Mouse (Mus musculus): ENCODE measurements around the gene Parp6. TPM values are rescaled to one million over a fixed set of nuclear protein-coding genes. Genes with fewer than 3 reads are reported as not detected.
A peak's percentile ranks its signal among the peaks of the same experiment; 100 is the strongest.

The Parp6 gene
- polyA plus RNA-seq, 1 experiment from 2014 or later, result 46.5 TPM

- no peaks in the 10 kb centered on the region for H3K27me3 ChIP-seq (ENCODE audit: low read depth, poor library complexity, severe bottlenecking)
- peaks cover 30% of the 10 kb centered on the region for H3K4me1 ChIP-seq
- H3K27ac ChIP-seq (replicated peaks), result no peak overlapping the region
- no peaks in the 10 kb centered on the region for H3K36me3 ChIP-seq
- no peak overlapping the region for H3K4me3 ChIP-seq
- 86% methylated on average over 2 of the region's 2 CpGs for WGBS
- DNase-seq (ENCODE audit: low spot score), result no peak
- no peaks in the 10 kb centered on the region for H3K9me3 ChIP-seq (replicated peaks)
Observed at GRCm38 (mm10) chr9:59615797-59616196, 1.3 kb upstream of the Parp6 start.

DNA sequence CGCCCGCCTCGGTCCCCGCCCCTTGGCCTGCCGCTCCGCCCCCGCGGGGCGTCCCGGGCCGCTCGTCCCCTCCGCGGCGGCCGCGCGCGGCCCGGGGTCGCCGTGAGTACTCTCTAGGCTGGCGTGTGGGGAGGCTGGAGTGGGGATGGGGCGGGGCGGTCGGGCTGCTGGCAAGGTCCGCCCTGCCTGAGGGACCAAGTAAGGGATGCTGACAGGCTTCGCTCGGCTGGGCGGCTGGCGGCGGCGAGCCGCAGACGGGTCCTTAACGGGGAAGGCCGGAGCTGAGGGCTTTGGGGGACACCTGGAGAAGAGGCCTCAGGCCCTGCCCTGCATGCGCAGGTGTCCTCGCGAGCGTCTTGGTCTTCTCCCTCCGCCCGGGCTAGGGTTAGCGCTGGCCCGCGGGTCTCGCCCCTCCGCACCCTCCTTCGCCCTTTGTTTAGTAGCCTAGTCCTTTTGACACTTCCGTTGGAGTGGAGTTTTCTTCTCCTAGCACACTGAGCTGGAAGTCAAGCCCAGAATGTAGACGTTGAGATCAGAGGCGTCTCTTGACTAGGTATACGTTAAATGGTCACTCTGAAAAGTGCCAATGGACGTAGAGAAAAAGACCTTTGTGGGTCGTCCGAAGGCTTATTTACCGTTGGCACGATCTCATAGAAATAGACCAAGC is 356 bp downstream of the Parp6 start:
- Histone ChIP-seq H3K4me1 (peaks cover 30% of the 10 kb centered on the region), H3K36me3 (peaks cover 4% of the 10 kb centered on the region), H3K27ac (replicated peaks) (peak overlapping the region; percentile 95), H3K27me3 (ENCODE audit: low read depth, poor library complexity, severe bottlenecking) (no peaks in the 10 kb centered on the region), H3K9me3 (replicated peaks) (no peaks in the 10 kb centered on the region), H3K4me3 (peak overlapping the region; percentile 92)
- DNase-seq (ENCODE audit: low spot score), result no peak
- 1% methylated on average over 57 of the region's 58 CpGs for WGBS

DNA sequence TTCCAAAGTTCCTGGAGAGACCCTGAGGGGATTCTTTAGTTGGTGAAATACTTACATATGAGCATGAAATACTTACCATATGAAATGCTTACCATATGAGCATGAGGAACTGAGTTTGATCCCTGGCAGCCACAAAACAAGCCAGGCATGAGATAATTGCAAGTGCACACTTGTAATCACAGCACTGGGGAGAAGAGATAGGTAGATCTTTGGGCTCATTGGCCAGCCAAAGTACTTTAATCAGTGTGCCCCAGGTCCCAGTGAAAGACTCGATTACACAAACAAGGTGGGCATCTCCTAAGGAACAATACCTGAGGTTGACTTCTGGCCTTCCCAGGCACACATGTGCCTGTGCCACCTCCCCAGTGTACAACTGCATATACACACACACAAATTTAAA is 21.3 kb downstream of the Parp6 start:
- H3K27ac ChIP-seq (replicated peaks), result no peak overlapping the region
- 91% methylated on average over 1 of the region's 1 CpGs for WGBS
- no peaks in the 10 kb centered on the region for H3K9me3 ChIP-seq (replicated peaks)
- no peaks in the 10 kb centered on the region for H3K27me3 ChIP-seq (ENCODE audit: low read depth, poor library complexity, severe bottlenecking)
- no peaks in the 10 kb centered on the region for H3K4me1 ChIP-seq
- H3K4me3 ChIP-seq, result no peak overlapping the region
- peaks cover 94% of the 10 kb centered on the region for H3K36me3 ChIP-seq
- no peak for DNase-seq (ENCODE audit: low spot score)

DNA sequence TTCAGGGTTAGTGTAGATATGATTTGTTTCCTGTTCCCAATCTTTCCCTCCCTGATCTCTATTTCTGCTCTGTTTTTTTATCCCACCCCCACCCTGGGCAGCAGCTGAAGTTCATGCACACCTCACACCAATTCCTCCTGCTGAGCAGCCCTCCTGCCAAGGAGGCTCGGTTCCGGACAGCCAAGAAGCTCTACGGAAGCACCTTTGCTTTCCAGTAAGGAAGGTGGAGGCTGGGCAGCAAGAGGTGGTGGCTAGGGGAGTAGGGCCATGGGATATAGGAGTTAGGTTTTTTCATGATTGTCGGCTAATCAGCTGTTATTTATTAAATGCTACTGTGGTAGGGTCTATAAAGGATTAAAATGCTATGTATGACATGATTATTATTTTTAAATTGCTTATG is 22.9 kb downstream of the Parp6 start:
- H3K27ac ChIP-seq (replicated peaks), result no peak overlapping the region
- H3K27me3 ChIP-seq (ENCODE audit: low read depth, poor library complexity, severe bottlenecking), result no peaks in the 10 kb centered on the region
- 88% methylated on average over 4 of the region's 4 CpGs for WGBS
- H3K36me3 ChIP-seq, result peaks cover 89% of the 10 kb centered on the region
- no peak overlapping the region for H3K4me3 ChIP-seq
- DNase-seq (ENCODE audit: low spot score), result no peak
- H3K9me3 ChIP-seq (replicated peaks), result no peaks in the 10 kb centered on the region
- no peaks in the 10 kb centered on the region for H3K4me1 ChIP-seq

DNA sequence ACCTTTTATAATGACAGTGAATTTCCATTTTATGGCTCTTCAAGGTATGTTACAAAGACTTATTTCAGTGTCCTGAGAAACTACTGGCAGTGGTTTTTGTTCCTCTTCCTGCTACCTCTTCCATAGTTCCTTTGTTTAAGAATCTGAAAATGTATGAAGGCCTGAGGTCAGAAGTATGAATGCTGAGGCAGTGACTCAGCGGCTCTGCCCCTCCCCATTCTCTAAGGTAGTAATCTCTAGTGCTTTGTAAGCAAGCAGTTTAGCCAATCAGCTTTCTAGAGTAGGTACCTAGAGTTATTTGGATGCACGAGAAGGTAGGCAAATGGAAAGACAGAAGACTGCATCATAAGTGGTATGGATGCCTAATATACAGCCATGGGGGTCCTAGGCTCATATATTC is 24.2 kb downstream of the Parp6 start:
- Histone ChIP-seq H3K4me1 (no peaks in the 10 kb centered on the region), H3K27me3 (ENCODE audit: low read depth, poor library complexity, severe bottlenecking) (no peaks in the 10 kb centered on the region), H3K36me3 (peaks cover 88% of the 10 kb centered on the region), H3K4me3 (no peak overlapping the region), H3K9me3 (replicated peaks) (no peaks in the 10 kb centered on the region), H3K27ac (replicated peaks) (no peak overlapping the region)
- no peak for DNase-seq (ENCODE audit: low spot score)
- 85% methylated on average over 2 of the region's 2 CpGs for WGBS

GRCm38 (mm10) chr9:59649911-59650310 is 32.8 kb downstream of the Parp6 start:
- no peaks in the 10 kb centered on the region for H3K9me3 ChIP-seq (replicated peaks)
- H3K4me3 ChIP-seq, result no peak overlapping the region

GRCm38 (mm10) chr9:59653371-59653770 is 36.3 kb downstream of the Parp6 start:
- peaks cover 15% of the 10 kb centered on the region for H3K4me1 ChIP-seq
- no peak overlapping the region for H3K27ac ChIP-seq (replicated peaks)
- DNase-seq (ENCODE audit: low spot score), result no peak
- no peaks in the 10 kb centered on the region for H3K27me3 ChIP-seq (ENCODE audit: low read depth, poor library complexity, severe bottlenecking)
- WGBS, result 40% methylated on average over 3 of the region's 3 CpGs
- H3K4me3 ChIP-seq, result no peak overlapping the region
- H3K36me3 ChIP-seq, result peaks cover 43% of the 10 kb centered on the region
- no peaks in the 10 kb centered on the region for H3K9me3 ChIP-seq (replicated peaks)

More at GRCm38 (mm10) chr9:59649911-59650310, 32.8 kb downstream of the Parp6 start:
- DNase-seq (ENCODE audit: low spot score), result no peak
- Histone ChIP-seq H3K27ac (replicated peaks) (no peak overlapping the region), H3K36me3 (peaks cover 54% of the 10 kb centered on the region), H3K27me3 (ENCODE audit: low read depth, poor library complexity, severe bottlenecking) (no peaks in the 10 kb centered on the region), H3K4me1 (peaks cover 2% of the 10 kb centered on the region)
- 95% methylated on average over 4 of the region's 4 CpGs for WGBS

GRCm38 (mm10) chr9:59654450-59654983 is 37.4 kb downstream of the Parp6 start:
- no peak overlapping the region for H3K4me3 ChIP-seq
- WGBS, result 95% methylated on average over 2 of the region's 2 CpGs
- no peak for DNase-seq (ENCODE audit: low spot score)
- H3K27ac ChIP-seq (replicated peaks), result no peak overlapping the region
- peaks cover 27% of the 10 kb centered on the region for H3K4me1 ChIP-seq
- H3K36me3 ChIP-seq, result peaks cover 37% of the 10 kb centered on the region
- no peaks in the 10 kb centered on the region for H3K27me3 ChIP-seq (ENCODE audit: low read depth, poor library complexity, severe bottlenecking)
- no peaks in the 10 kb centered on the region for H3K9me3 ChIP-seq (replicated peaks)

DNA sequence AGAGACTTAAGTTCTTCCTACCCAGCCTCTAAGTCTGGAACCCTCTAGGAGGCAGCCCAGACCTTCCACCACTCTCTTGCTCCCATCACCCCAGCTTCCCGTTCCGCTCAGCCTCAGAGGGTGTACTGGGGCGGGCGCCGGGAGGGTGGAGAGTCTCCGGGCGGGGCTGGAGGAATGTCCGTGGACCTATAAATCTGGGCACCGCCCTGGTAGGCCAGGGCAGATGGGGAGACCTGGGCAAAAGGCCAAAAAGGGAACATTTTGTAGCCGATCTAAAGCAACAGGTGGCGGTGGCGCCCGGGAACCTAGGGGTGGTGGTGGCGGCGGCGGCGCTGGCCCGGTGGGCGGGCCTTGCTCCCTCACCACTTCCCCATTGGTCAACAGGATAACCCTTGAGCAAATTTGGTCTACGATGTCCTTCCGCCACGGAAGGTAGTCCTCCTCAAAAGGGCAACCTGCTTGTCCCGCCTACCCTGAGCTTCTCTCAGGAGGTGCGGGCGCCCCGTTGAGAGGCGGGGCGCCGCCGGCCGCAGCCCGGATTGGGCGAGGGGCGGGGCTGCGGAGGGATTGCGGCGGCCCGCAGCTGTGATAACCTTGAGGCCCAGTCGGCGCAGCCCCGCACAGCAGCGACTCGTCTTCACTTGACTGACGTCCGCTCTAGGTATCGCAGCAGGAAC is 39.0 kb downstream of the Parp6 start, which contains the start of gene Pkm:
Pkm (plus strand) TSS at position 411 of the 677 bp plus-strand sequence.
- Histone ChIP-seq H3K27ac (replicated peaks) (peak within 1 kb of the TSS; percentile 100), H3K4me3 (peak within 1 kb of the TSS; percentile 92), H3K27me3 (ENCODE audit: low read depth, poor library complexity, severe bottlenecking) (no peaks in the 10 kb centered on the region), H3K36me3 (peaks cover 37% of the 10 kb centered on the region), H3K4me1 (peaks cover 42% of the 10 kb centered on the region), H3K9me3 (replicated peaks) (no peaks in the 10 kb centered on the region)
- peak; percentile 98 for DNase-seq (ENCODE audit: low spot score)
- WGBS, result under 1% methylated on average over 46 of the region's 46 CpGs

GRCm38 (mm10) chr9:59656635-59657617 is 39.8 kb downstream of the Parp6 start:
- Histone ChIP-seq H3K4me1 (peaks cover 51% of the 10 kb centered on the region), H3K27ac (replicated peaks) (peak overlapping the region; percentile 100), H3K9me3 (replicated peaks) (no peaks in the 10 kb centered on the region), H3K36me3 (peaks cover 37% of the 10 kb centered on the region), H3K27me3 (ENCODE audit: low read depth, poor library complexity, severe bottlenecking) (no peaks in the 10 kb centered on the region), H3K4me3 (peak overlapping the region; percentile 92)
- peak; percentile 96 for DNase-seq (ENCODE audit: low spot score)
- under 1% methylated on average over 65 of the region's 65 CpGs for WGBS

GRCm38 (mm10) chr9:59658146-59658545 is 41.1 kb downstream of the Parp6 start:
- H3K4me1 ChIP-seq, result peaks cover 63% of the 10 kb centered on the region
- H3K9me3 ChIP-seq (replicated peaks), result no peaks in the 10 kb centered on the region
- H3K27me3 ChIP-seq (ENCODE audit: low read depth, poor library complexity, severe bottlenecking), result no peaks in the 10 kb centered on the region
- peaks cover 48% of the 10 kb centered on the region for H3K36me3 ChIP-seq
- peak overlapping the region; percentile 92 for H3K4me3 ChIP-seq
- DNase-seq (ENCODE audit: low spot score), result no peak
- 7% methylated on average over 4 of the region's 4 CpGs for WGBS
- peak overlapping the region; percentile 100 for H3K27ac ChIP-seq (replicated peaks)

Measured in midbrain, embryonic 10.5 days (tissue).